Mouse (Mus musculus): Measurements from ENCODE around the gene Fat3.

DNA sequence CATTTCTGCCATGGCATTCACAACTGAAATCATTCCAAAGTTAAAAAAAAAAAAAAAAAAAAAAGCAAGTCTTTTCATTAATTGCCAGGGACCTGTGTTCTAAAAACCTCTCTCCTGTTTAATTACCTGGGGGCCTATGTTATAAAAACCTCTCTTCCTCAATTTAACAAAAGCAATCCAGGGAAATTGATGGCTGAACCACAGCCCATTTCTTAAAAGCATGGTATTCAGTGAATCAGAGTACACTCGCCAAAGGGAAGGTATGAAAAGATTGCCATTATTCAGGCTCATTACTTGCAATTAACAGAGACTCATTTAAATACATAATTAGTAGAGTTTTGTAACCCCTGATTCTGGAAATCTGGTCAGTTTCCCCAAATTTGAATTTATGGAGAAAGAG is 314.6 kb downstream of the Fat3 start:
- TF ChIP-seq CTCF (IDR thresholded peaks at IDR 0.05; ENCODE audit: borderline replicate concordance, insufficient read depth, low read depth, low read length) (no peak), POLR2A (IDR thresholded peaks at IDR 0.05; ENCODE audit: borderline replicate concordance, insufficient read depth, low read length) (no peak)

Data from cerebellum, adult 2 months (tissue).